Mouse (Mus musculus) frontal cortex, adult (tissue): ENCODE data around the gene Dynlt1b.
"Not testable (repeated sequence)": the region's sequence is repeated elsewhere in the genome, so short reads cannot be mapped to it uniquely, and the experiment has no call there.

Experiments
- ATAC-seq: cut with Nextera tagmentation; 2 replicates; pipeline ENCODE4 v1.9.2; 2017; ENCODE audit warnings: mild to moderate bottlenecking, moderate library complexity, mixed read lengths; ENCODE audit not compliant: low TSS enrichment

Gene Dynlt1b

GRCm38 (mm10) chr17:6461083-6461595 lies 31.2 kb downstream of the Dynlt1b start:
- not testable (repeated sequence) for ATAC-seq

- ATAC-seq = not testable (repeated sequence)
These were observed 35.8 kb downstream of the Dynlt1b start for GRCm38 (mm10) chr17:6465735-6466134.

- ATAC-seq = peak; percentile 90; the same call in 1 of the 2 replicates
These were observed 37.9 kb downstream of the Dynlt1b start for GRCm38 (mm10) chr17:6467638-6468461.

GRCm38 (mm10) chr17:6470031-6470430 lies 40.1 kb downstream of the Dynlt1b start:
- not testable (repeated sequence) for ATAC-seq

- not testable (repeated sequence) for ATAC-seq
These were observed 40.8 kb downstream of the Dynlt1b start for GRCm38 (mm10) chr17:6470671-6471070.

- ATAC-seq = not testable (repeated sequence)
These were observed 45.4 kb downstream of the Dynlt1b start for GRCm38 (mm10) chr17:6475270-6475669.

- ATAC-seq = not testable (repeated sequence)
These were observed 46.0 kb downstream of the Dynlt1b start for GRCm38 (mm10) chr17:6475913-6476312.

GRCm38 (mm10) chr17:6476495-6476947 lies 46.6 kb downstream of the Dynlt1b start:
- peak; percentile 51 for ATAC-seq

GRCm38 (mm10) chr17:6477026-6477425 lies 47.1 kb downstream of the Dynlt1b start:
- ATAC-seq = peak; percentile 58

GRCm38 (mm10) chr17:6480855-6481589 lies 51.1 kb downstream of the Dynlt1b start:
- not testable (repeated sequence) for ATAC-seq

- ATAC-seq = not testable (repeated sequence)
These were observed 51.7 kb downstream of the Dynlt1b start for GRCm38 (mm10) chr17:6481590-6481963.

- ATAC-seq = not testable (repeated sequence)
These were observed 52.3 kb downstream of the Dynlt1b start for GRCm38 (mm10) chr17:6482248-6482647.
